Mouse (Mus musculus) layer of hippocampus, postnatal 36 days (tissue): Measurements from ENCODE around the gene Tns1. TPM values are rescaled to one million over a fixed set of nuclear protein-coding genes. Genes with fewer than 3 reads are reported as not detected.

Experiments used
- total RNA-seq, 2 experiments: library from RNA; stranded (reverse); gene quantifications; 2 replicates each; pipeline ENCODE4 v1.2.3; 2021

The Tns1 gene
- total RNA-seq, 2 experiments from 2014 or later: 34.5 to 48.6 TPM

Other genes with a start within 250 kb of the Tns1 start
- not detected for gene Rufy4, start 1.1 kb upstream of the Tns1 start, total RNA-seq
- under 1 TPM in 1 of 2 experiments, not detected in 1; 0.13 TPM for gene Cxcr2, start 29.5 kb upstream of the Tns1 start, total RNA-seq
- gene Cxcr1, start 70.2 kb upstream of the Tns1 start, total RNA-seq: not detected
- 100 to 1,000 TPM; 394 to 402 TPM for gene Arpc2, start 111.6 kb upstream of the Tns1 start, total RNA-seq
- not detected for gene Gpbar1, start 154.1 kb upstream of the Tns1 start, total RNA-seq
- gene Aamp, start 160.3 kb upstream of the Tns1 start, total RNA-seq: 100 to 1,000 TPM; 148 to 159 TPM
- gene Pnkd, start 160.5 kb upstream of the Tns1 start, total RNA-seq: 100 to 1,000 TPM; 168 to 188 TPM
- gene Tmbim1, start 181.2 kb upstream of the Tns1 start, total RNA-seq: 10 to 100 TPM; 25.1 to 25.4 TPM
- gene Catip, start 237.7 kb upstream of the Tns1 start, total RNA-seq: 1 to 10 TPM; 1.0 to 1.2 TPM